Mouse (Mus musculus) small intestine, adult 2 months (tissue): Measurements from ENCODE around the gene Slc35b2.

Experiments used
- CTCF ChIP-seq: fragments of 200-500 bp; IDR thresholded peaks from 2 replicates; pipeline ENCODE4 v1.5.1; 2012; ENCODE audit warnings: low read depth, mild to moderate bottlenecking, control low read depth, inconsistent platforms, low read length, moderate library complexity, mixed read lengths; ENCODE audit not compliant: insufficient replicate concordance, insufficient read length; ENCODE audit errors: extremely low read depth
- POLR2A ChIP-seq: fragments of 200-500 bp; IDR thresholded peaks from 2 replicates; pipeline ENCODE4 v1.6.1; 2012; ENCODE audit warnings: low read depth, mild to moderate bottlenecking, control low read depth, inconsistent platforms, low read length, moderate library complexity

DNA sequence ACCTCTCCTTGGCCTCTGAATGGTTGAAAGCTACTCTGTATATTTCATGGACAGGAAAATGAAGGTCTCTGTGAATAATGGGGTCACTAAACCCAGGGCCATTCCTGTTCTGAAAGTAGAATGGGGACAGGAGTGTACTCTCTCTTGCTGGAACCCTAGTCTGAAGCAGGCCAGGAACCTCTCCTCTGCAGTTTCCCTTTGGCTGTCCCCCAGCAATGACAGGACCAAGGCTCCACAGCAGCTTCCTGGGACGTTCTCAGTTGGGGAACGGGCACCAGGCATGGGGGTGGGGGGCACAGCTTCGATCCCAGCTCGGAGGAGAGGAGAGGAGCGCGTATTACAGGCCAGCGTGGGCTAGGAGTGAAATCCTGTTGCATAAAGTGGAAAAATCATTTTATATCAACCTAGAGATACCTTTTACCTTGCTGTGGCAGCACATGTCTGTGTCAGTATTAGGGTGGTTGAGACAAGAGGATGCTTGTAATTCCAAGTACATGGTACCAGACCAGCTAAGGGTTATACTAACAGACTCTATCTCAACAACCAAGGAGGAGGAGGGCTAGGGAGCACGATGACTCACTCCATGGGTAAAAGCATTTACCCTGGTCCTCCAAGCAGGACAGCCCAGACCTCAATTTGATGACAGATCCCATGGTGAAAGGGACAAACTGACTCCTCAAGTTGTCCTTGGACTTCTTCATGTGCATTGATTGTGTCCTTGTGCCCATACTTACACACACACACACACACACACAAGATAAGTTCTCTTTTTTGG, 11.6 kb downstream of the Slc35b2 start:
- TF ChIP-seq POLR2A: no peak
- no peak for TF ChIP-seq CTCF
